Mouse (Mus musculus) forebrain, embryonic 16.5 days (tissue): ENCODE results near the gene C2cd5. TPM values are rescaled to one million over a fixed set of nuclear protein-coding genes. Genes with fewer than 3 reads are reported as not detected.

Source experiments
- ATAC-seq: fragments of 200-750 bp; cut with Nextera tagmentation; 2 replicates; pipeline ENCODE4 v1.8.0; 2017; ENCODE audit warnings: mild to moderate bottlenecking, moderate library complexity
- H3K27ac ChIP-seq: fragments of 300-500 bp; sonication (generic); 2 replicates; pipeline ENCODE4 v1.5.1; 2014; ENCODE audit warnings: low read length, control low read depth
- H3K27me3 ChIP-seq: fragments of 300-500 bp; sonication (generic); replicated peaks from 2 replicates; pipeline ENCODE4 v1.6.1; 2014; ENCODE audit warnings: low read length; ENCODE audit not compliant: control insufficient read depth, insufficient read depth
- H3K36me3 ChIP-seq: fragments of 300-500 bp; sonication (generic); 2 replicates; pipeline ENCODE4 v1.6.1; 2014; ENCODE audit not compliant: control insufficient read depth, insufficient read depth
- H3K4me1 ChIP-seq: fragments of 300-500 bp; sonication (generic); replicated peaks from 2 replicates; pipeline ENCODE4 v1.6.1; 2014; ENCODE audit warnings: low read length; ENCODE audit not compliant: control insufficient read depth, insufficient read depth
- H3K4me2 ChIP-seq: fragments of 300-500 bp; sonication (generic); 2 replicates; pipeline ENCODE4 v1.6.1; 2014; ENCODE audit warnings: mild to moderate bottlenecking, low read length, control low read depth
- H3K4me3 ChIP-seq: fragments of 300-500 bp; sonication (generic); replicated peaks from 2 replicates; pipeline ENCODE4 v1.5.1; 2014; ENCODE audit warnings: mild to moderate bottlenecking, low read length, control low read depth
- H3K9ac ChIP-seq: fragments of 300-500 bp; sonication (generic); replicated peaks from 2 replicates; pipeline ENCODE4 v1.6.1; 2014; ENCODE audit warnings: low read depth, low read length, control low read depth
- H3K9me3 ChIP-seq: fragments of 300-500 bp; sonication (generic); 2 replicates; pipeline ENCODE4 v1.6.1; 2016; ENCODE audit warnings: low read length; ENCODE audit not compliant: control insufficient read depth
- WGBS: fragments of 180-500 bp; shearing (Covaris S2); extraction: QIAGEN DNeasy Blood & Tissue Kit; methylation state at CpG from one replicate; pipeline ENCODE4 v1.1.7; 2014; 5-methylcytosine and 5-hydroxymethylcytosine counted together
- polyA plus RNA-seq: library from polyadenylated mRNA; unstranded; fragments of >200 nt; fragmentation: Nextera tagmentation; extraction: Ambion mirVana; gene quantifications from 2 replicates; pipeline ENCODE4 v1.2.1, GENCODE M21; 2015

Gene C2cd5
- polyA plus RNA-seq, 1 experiment from 2014 or later: 53.4 TPM

- WGBS: 81% methylated on average over 5 of the region's 5 CpGs
- H3K9ac ChIP-seq: no peak overlapping the region
- ATAC-seq: no peak
These were observed 29.9 kb downstream of the C2cd5 start for GRCm38 (mm10) chr6:143070019-143070418.

GRCm38 (mm10) chr6:143069606-143070005, 30.3 kb downstream of the C2cd5 start:
- 93% methylated on average over 8 of the region's 8 CpGs for WGBS
- no peaks in the 10 kb centered on the region for H3K9me3 ChIP-seq
- no peak overlapping the region for H3K4me3 ChIP-seq
- no peak overlapping the region for H3K9ac ChIP-seq
- no peak overlapping the region for H3K4me2 ChIP-seq
- no peaks in the 10 kb centered on the region for H3K27me3 ChIP-seq
- 0 out of 2 replicates have a peak, but pooled peaks cover 2% of the 10 kb centered on the region for H3K4me1 ChIP-seq
- H3K36me3 ChIP-seq: peaks cover 9% of the 10 kb centered on the region
- ATAC-seq: no peak
- no peak overlapping the region for H3K27ac ChIP-seq

More at GRCm38 (mm10) chr6:143070019-143070418, 29.9 kb downstream of the C2cd5 start:
- Histone ChIP-seq H3K36me3 (peaks cover 10% of the 10 kb centered on the region), H3K27me3 (no peaks in the 10 kb centered on the region), H3K4me1 (0 out of 2 replicates have a peak, but pooled peaks cover 2% of the 10 kb centered on the region), H3K27ac (no peak overlapping the region), H3K4me2 (no peak overlapping the region), H3K9me3 (no peaks in the 10 kb centered on the region), H3K4me3 (no peak overlapping the region)

GRCm38 (mm10) chr6:143068181-143068915, 31.6 kb downstream of the C2cd5 start:
- no peak overlapping the region for H3K9ac ChIP-seq
- no peak overlapping the region for H3K4me3 ChIP-seq
- no peak overlapping the region for H3K27ac ChIP-seq
- H3K27me3 ChIP-seq: no peaks in the 10 kb centered on the region
- peaks cover 9% of the 10 kb centered on the region; the same call in 1 of the 2 replicates for H3K36me3 ChIP-seq
- no peak overlapping the region for H3K4me2 ChIP-seq
- 0 out of 2 replicates have a peak, but pooled peaks cover 2% of the 10 kb centered on the region for H3K4me1 ChIP-seq
- H3K9me3 ChIP-seq: no peaks in the 10 kb centered on the region
- no peak for ATAC-seq
- 76% methylated on average over 9 of the region's 9 CpGs for WGBS

GRCm38 (mm10) chr6:143067654-143068053, 32.3 kb downstream of the C2cd5 start:
- Histone ChIP-seq H3K27ac (no peak overlapping the region), H3K36me3 (peaks cover 4% of the 10 kb centered on the region; the same call in 1 of the 2 replicates), H3K9me3 (no peaks in the 10 kb centered on the region), H3K4me2 (no peak overlapping the region), H3K27me3 (no peaks in the 10 kb centered on the region), H3K4me1 (0 out of 2 replicates have a peak, but pooled peaks cover 2% of the 10 kb centered on the region), H3K4me3 (no peak overlapping the region), H3K9ac (no peak overlapping the region)
- no peak for ATAC-seq
- WGBS: 90% methylated on average over 3 of the region's 3 CpGs

GRCm38 (mm10) chr6:143066859-143067258, 33.1 kb downstream of the C2cd5 start:
- no peak overlapping the region for H3K9ac ChIP-seq
- H3K36me3 ChIP-seq: 0 out of 2 replicates have a peak, but pooled peaks cover 2% of the 10 kb centered on the region
- WGBS: 89% methylated on average over 9 of the region's 9 CpGs
- 0 out of 2 replicates have a peak, but pooled peaks cover 2% of the 10 kb centered on the region for H3K4me1 ChIP-seq
- H3K4me2 ChIP-seq: no peak overlapping the region
- no peak overlapping the region for H3K4me3 ChIP-seq
- no peak overlapping the region for H3K27ac ChIP-seq
- no peaks in the 10 kb centered on the region for H3K9me3 ChIP-seq
- H3K27me3 ChIP-seq: no peaks in the 10 kb centered on the region
- no peak for ATAC-seq

GRCm38 (mm10) chr6:143064047-143064446, 35.9 kb downstream of the C2cd5 start:
- Histone ChIP-seq H3K4me2 (no peak overlapping the region), H3K4me1 (0 out of 2 replicates have a peak, but pooled peaks cover 2% of the 10 kb centered on the region), H3K27ac (no peak overlapping the region), H3K9ac (no peak overlapping the region), H3K27me3 (no peaks in the 10 kb centered on the region), H3K36me3 (0 out of 2 replicates have a peak, but pooled peaks cover 2% of the 10 kb centered on the region), H3K4me3 (no peak overlapping the region), H3K9me3 (no peaks in the 10 kb centered on the region)
- ATAC-seq: no peak
- WGBS: 80% methylated on average over 2 of the region's 2 CpGs

GRCm38 (mm10) chr6:143057601-143058000, 42.3 kb downstream of the C2cd5 start:
- Histone ChIP-seq H3K27ac (no peak overlapping the region), H3K9ac (no peak overlapping the region)
- WGBS: 92% methylated on average over 5 of the region's 5 CpGs

GRCm38 (mm10) chr6:143051566-143051965, 48.4 kb downstream of the C2cd5 start:
- H3K9ac ChIP-seq: no peak overlapping the region
- H3K4me1 ChIP-seq: no peaks in the 10 kb centered on the region
- H3K4me2 ChIP-seq: no peak overlapping the region
- H3K27ac ChIP-seq: no peak overlapping the region
- ATAC-seq: no peak
- 68% methylated on average over 5 of the region's 5 CpGs for WGBS
- no peaks in the 10 kb centered on the region for H3K27me3 ChIP-seq
- no peaks in the 10 kb centered on the region for H3K9me3 ChIP-seq
- H3K4me3 ChIP-seq: no peak overlapping the region
- H3K36me3 ChIP-seq: peaks cover 14% of the 10 kb centered on the region; the same call in 1 of the 2 replicates

More at GRCm38 (mm10) chr6:143057601-143058000, 42.3 kb downstream of the C2cd5 start:
- no peak for ATAC-seq
- Histone ChIP-seq H3K9me3 (no peaks in the 10 kb centered on the region), H3K4me3 (no peak overlapping the region), H3K36me3 (no peaks in the 10 kb centered on the region), H3K4me1 (no peaks in the 10 kb centered on the region), H3K27me3 (no peaks in the 10 kb centered on the region), H3K4me2 (no peak overlapping the region)

- Histone ChIP-seq H3K36me3 (peaks cover 14% of the 10 kb centered on the region; the same call in 1 of the 2 replicates), H3K27me3 (no peaks in the 10 kb centered on the region), H3K9me3 (no peaks in the 10 kb centered on the region), H3K9ac (no peak overlapping the region), H3K4me2 (no peak overlapping the region), H3K4me1 (no peaks in the 10 kb centered on the region), H3K4me3 (no peak overlapping the region), H3K27ac (no peak overlapping the region)
- ATAC-seq: no peak
- WGBS: 86% methylated on average over 11 of the region's 11 CpGs
These were observed 50.0 kb downstream of the C2cd5 start for GRCm38 (mm10) chr6:143049791-143050555.
